Mouse (Mus musculus): ENCODE results near the gene Lax1.

Lax1 gene

DNA sequence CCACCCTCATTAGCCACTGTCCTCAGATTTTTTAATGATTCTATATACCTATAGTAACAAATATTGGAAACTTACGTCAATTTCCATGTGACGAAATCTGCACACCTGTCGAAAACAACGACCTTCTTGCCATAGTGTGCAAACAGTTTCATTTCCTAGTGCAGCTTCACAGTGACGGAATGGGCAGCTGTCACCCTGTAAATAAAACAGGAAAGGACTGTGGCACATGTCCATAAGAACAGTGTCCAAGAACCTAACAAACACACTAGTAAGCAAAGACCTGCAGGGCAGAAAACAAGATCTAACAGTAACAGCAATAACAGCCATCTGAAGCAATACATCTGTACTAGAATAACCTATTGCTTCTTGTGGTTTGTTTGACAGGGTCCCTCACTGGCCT is 44.3 kb downstream of the Lax1 start:
- no peak for DNase-seq (ENCODE audit: extremely low read depth, insufficient read length, low spot score)

DNA sequence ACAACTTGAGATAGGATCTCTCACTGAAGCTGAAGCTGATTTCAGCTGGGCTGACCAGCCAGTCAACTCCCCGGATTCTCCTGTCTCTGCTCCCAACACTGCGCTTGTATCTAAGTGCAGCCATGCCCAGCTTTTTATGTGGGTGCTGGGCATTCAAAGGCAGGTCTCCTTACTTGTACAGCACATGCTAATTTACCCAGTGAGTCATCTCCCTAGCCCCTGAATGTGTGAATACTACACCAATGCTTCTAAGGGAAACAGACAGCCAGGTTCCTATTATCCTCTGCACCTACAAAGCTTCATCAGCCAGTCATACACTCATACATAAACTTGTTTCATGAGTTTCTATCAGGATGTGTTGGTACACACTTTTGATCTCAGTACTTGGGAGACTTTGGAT is 48.7 kb downstream of the Lax1 start:
- no peak for DNase-seq (ENCODE audit: extremely low read depth, insufficient read length, low spot score)

DNA sequence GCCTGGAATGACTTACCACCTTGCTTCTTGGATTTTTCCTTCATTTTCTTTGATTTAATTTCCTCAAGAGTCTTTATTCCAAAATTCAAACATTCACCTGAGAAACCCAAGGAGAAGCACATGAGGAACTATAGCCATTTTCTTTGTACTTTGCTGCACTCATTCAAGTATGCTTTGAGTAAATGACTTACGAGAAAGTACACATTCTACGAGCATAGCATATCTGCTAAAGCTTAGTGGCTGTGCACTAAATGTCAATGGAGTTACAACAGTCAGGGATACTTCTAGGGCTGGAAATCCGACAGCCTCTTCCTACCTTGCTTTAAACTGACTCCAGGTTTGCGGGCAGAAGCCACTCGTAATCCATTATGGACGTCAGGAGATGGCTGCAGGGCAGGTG is 51.4 kb downstream of the Lax1 start:
- no peak for DNase-seq (ENCODE audit: extremely low read depth, insufficient read length, low spot score)

DNA sequence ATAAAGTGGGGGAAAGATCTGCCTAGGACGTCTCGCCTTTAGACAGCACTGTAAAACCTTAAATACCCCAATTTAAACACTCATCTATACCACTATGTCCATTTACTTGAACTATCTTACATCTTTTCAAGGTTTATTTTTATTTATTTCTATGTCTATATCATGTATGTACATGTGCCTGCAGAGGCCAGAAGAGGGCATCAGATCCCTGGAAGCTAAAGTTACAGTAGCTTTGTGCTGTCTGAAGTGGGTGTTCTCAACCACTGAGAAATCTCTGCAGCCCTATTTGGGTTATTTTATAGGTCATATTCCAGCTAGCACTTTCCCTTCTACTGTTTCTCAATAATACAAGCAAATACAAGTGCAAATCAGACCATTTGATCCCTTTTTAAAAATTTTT is 57.7 kb downstream of the Lax1 start:
- no peak for DNase-seq (ENCODE audit: extremely low read depth, insufficient read length, low spot score)

Data from 3134 (cell line).